In the genomic region with DNA sequence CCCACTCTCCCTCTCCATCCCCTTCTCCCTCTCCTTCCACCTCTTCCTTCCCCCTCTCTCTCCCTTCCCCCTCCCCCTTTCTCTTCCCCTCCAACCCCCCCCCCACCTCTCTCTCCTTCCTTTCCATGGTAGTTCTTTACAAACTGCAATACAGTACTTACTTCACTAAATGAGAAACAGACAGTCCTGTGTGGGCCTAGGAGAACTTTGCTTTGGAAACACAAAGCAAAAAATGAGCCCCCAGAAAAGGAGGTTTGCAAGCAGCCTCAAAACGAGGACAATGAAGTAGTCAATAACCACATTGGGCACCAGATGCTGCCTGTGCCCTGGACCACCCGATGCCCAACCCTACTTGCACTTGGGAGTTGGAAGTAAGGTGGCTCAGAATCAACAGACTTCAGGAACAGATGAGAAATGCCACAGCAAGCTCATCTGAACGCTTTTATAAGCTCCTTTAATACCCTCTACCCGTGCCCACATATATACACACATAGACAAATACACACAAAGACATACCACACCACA, we compare ENCODE assay signal across 14 mouse cellular contexts.
A peak's percentile ranks its signal among the peaks of the same experiment; 100 is the strongest.
DNase-seq lines count a peak whose midpoint lies in the region; ATAC-seq and TF ChIP-seq lines count a peak whose summit lies in the region.
"Had no signal": no experiment of that assay in that cellular context is flagged by ENCODE, and none has a peak within 500 bp of the region (broad histone marks: within the 10 kb centered on the region; RNA-seq: fewer than 3 reads in every experiment).

No protein-coding gene starts in this region.

- peak overlapping the region; percentile 22; the same call in 1 of the 2 replicates for H3K27ac ChIP-seq in kidney, embryonic 15.5 days
- H3K27ac ChIP-seq in kidney, embryonic 14.5 days (ENCODE audit: low read depth, low read length) = no peak overlapping the region
- H3K27ac ChIP-seq in forebrain, embryonic 14.5 days (ENCODE audit: low read depth, low read length) = peak overlapping the region; percentile 75
- no peak overlapping the region; the same call in 1 of the 2 replicates for H3K27ac ChIP-seq in midbrain, embryonic 11.5 days (ENCODE audit: low read depth, low read length)
- H3K27ac ChIP-seq in gastrocnemius, adult 2 months = no peak overlapping the region
- H3K27ac ChIP-seq: heart, adult 2 months; macrophage had no signal

- peaks cover 20% of the 10 kb centered on the region for H3K4me1 ChIP-seq in kidney, embryonic 15.5 days
- peaks cover 13% of the 10 kb centered on the region for H3K4me1 ChIP-seq in kidney, embryonic 14.5 days (ENCODE audit: control insufficient read depth, insufficient read depth, low read length)
- H3K4me1 ChIP-seq in forebrain, embryonic 14.5 days (ENCODE audit: control insufficient read depth, insufficient read depth, low read length) = peaks cover 15% of the 10 kb centered on the region
- H3K4me1 ChIP-seq in midbrain, embryonic 11.5 days (ENCODE audit: control insufficient read depth, insufficient read depth, low read length) = peaks cover 13% of the 10 kb centered on the region

- H3K9ac ChIP-seq in kidney, embryonic 15.5 days = no peak overlapping the region
- H3K9ac ChIP-seq in kidney, embryonic 14.5 days (ENCODE audit: low read depth, low read length) = no peak overlapping the region
- H3K9ac ChIP-seq in forebrain, embryonic 14.5 days (ENCODE audit: low read length) = no peak overlapping the region
- H3K9ac ChIP-seq in midbrain, embryonic 11.5 days (ENCODE audit: low read length) = no peak overlapping the region

- H3K4me2 ChIP-seq in kidney, embryonic 15.5 days = no peak overlapping the region
- H3K4me2 ChIP-seq in kidney, embryonic 14.5 days (replicated peaks; ENCODE audit: low read depth, low read length) = no peak overlapping the region
- no peak overlapping the region for H3K4me2 ChIP-seq in forebrain, embryonic 14.5 days (ENCODE audit: low read length)
- H3K4me2 ChIP-seq in midbrain, embryonic 11.5 days = no peak overlapping the region

- H3K9me3 ChIP-seq in kidney, embryonic 15.5 days (replicated peaks) = peaks cover 4% of the 10 kb centered on the region; the same call in 1 of the 2 replicates
- H3K9me3 ChIP-seq in kidney, embryonic 14.5 days (ENCODE audit: control insufficient read depth, low read length) = no peaks in the 10 kb centered on the region; the same call in 1 of the 2 replicates
- 0 out of 2 replicates have a peak, but pooled peaks cover 5% of the 10 kb centered on the region for H3K9me3 ChIP-seq in forebrain, embryonic 14.5 days (replicated peaks; ENCODE audit: control insufficient read depth, low read length)
- peaks cover 4% of the 10 kb centered on the region; the same call in 1 of the 2 replicates for H3K9me3 ChIP-seq in midbrain, embryonic 11.5 days (ENCODE audit: control insufficient read depth, low read length)

- WGBS in kidney, embryonic 15.5 days = 77% methylated on average over 4 of the region's 4 CpGs
- WGBS in kidney, embryonic 14.5 days = 71% methylated on average over 4 of the region's 4 CpGs
- WGBS in forebrain, embryonic 14.5 days = 41% methylated on average over 4 of the region's 4 CpGs
- 77% methylated on average over 4 of the region's 4 CpGs for WGBS in midbrain, embryonic 11.5 days

- intact Hi-C loops in gastrocnemius, adult 2 months (cut with DNase I) = no loop called here

- no peak overlapping the region for H3K4me3 ChIP-seq in kidney, embryonic 15.5 days (replicated peaks)
- H3K4me3 ChIP-seq in kidney, embryonic 14.5 days (ENCODE audit: low read length) = no peak overlapping the region
- no peak overlapping the region for H3K4me3 ChIP-seq in forebrain, embryonic 14.5 days (ENCODE audit: low read depth, low read length)
- H3K4me3 ChIP-seq in midbrain, embryonic 11.5 days (ENCODE audit: low read depth, low read length) = no peak overlapping the region
- no peak overlapping the region for H3K4me3 ChIP-seq in gastrocnemius, adult 2 months
- H3K4me3 ChIP-seq: heart, adult 2 months; myocyte had no signal

- DNase-seq in forebrain, embryonic 14.5 days (ENCODE audit: low spot score) = peak; percentile 26
- DNase-seq in midbrain, embryonic 11.5 days (ENCODE audit: low spot score, missing footprints) = peak; percentile 84
- peak; percentile 19 for DNase-seq in retina, postnatal 1 day
- no peak for DNase-seq in gastrocnemius, adult 2 months
- DNase-seq in thymus, postnatal 0 days (ENCODE audit: low spot score) = no peak
- DNase-seq: cerebellum, adult 11-12 months; heart, adult 2 months; heart, postnatal 14 days; kidney, adult 11 months; thymus, adult 2 months had no signal

- H3K36me3 ChIP-seq in kidney, embryonic 15.5 days = no peaks in the 10 kb centered on the region
- no peaks in the 10 kb centered on the region for H3K36me3 ChIP-seq in kidney, embryonic 14.5 days (ENCODE audit: control insufficient read depth, insufficient read depth, low read length)
- no peaks in the 10 kb centered on the region for H3K36me3 ChIP-seq in forebrain, embryonic 14.5 days (ENCODE audit: control insufficient read depth, insufficient read depth, low read length)
- no peaks in the 10 kb centered on the region for H3K36me3 ChIP-seq in midbrain, embryonic 11.5 days (ENCODE audit: control insufficient read depth, insufficient read depth, low read length)

- ATAC-seq in kidney, embryonic 15.5 days (replicated peaks; ENCODE audit: low FRiP score) = no peak
- no peak for ATAC-seq in kidney, embryonic 14.5 days (ENCODE audit: low FRiP score, low TSS enrichment)
- ATAC-seq in forebrain, embryonic 14.5 days = no peak
- no peak for ATAC-seq in midbrain, embryonic 11.5 days (ENCODE audit: low FRiP score)

- no peaks in the 10 kb centered on the region for H3K27me3 ChIP-seq in kidney, embryonic 15.5 days
- no peaks in the 10 kb centered on the region for H3K27me3 ChIP-seq in kidney, embryonic 14.5 days (ENCODE audit: control insufficient read depth, insufficient read depth, low read length)
- no peaks in the 10 kb centered on the region for H3K27me3 ChIP-seq in forebrain, embryonic 14.5 days (replicated peaks; ENCODE audit: control insufficient read depth, insufficient read depth, low read length)
- no peaks in the 10 kb centered on the region for H3K27me3 ChIP-seq in midbrain, embryonic 11.5 days (ENCODE audit: control insufficient read depth, insufficient read depth, low read length)

- no peak for TF ChIP-seq CTCF in gastrocnemius, adult 2 months (IDR thresholded peaks at IDR 0.05)

Comparison
In these comparisons a context has a peak if more than half of its experiments do, and no peak if none do; other contexts are left out.
1. H3K27ac ChIP-seq: peak in kidney, embryonic 15.5 days (single experiment) and forebrain, embryonic 14.5 days (single experiment); none in kidney, embryonic 14.5 days (single experiment), midbrain, embryonic 11.5 days (single experiment) and gastrocnemius, adult 2 months (single experiment).
2. DNase-seq: peak in forebrain, embryonic 14.5 days (single experiment), midbrain, embryonic 11.5 days (single experiment) and retina, postnatal 1 day (single experiment); none in gastrocnemius, adult 2 months (single experiment) and thymus, postnatal 0 days (single experiment).